Mouse (Mus musculus) erythroblast, adult 5-6 weeks (primary cell): ENCODE measurements around the gene Cpne7. TPM values are rescaled to one million over a fixed set of nuclear protein-coding genes. Genes with fewer than 3 reads are reported as not detected.
"Not testable (repeated sequence)": the region's sequence is repeated elsewhere in the genome, so short reads cannot be mapped to it uniquely, and the experiment has no call there.

Experiments
- ATAC-seq: replicated peaks from 2 replicates; pipeline ENCODE4 v1.8.0; 2016; ENCODE audit warnings: moderate number of reproducible peaks, mild to moderate bottlenecking, moderate TSS enrichment, inconsistent platforms; ENCODE audit not compliant: poor library complexity, low FRiP score, severe bottlenecking
- total RNA-seq, 2 experiments: library from RNA; stranded (forward) in 1 of 2; stranded (reverse) in 1 of 2; fragments of 150-400 nt in 1 of 2; fragments of 200-764, 138-1000 nt in 1 of 2; gene quantifications; 2 replicates each; pipeline versions ENCODE4 v1.2.3 to v1.2.4; 2015 to 2017; ENCODE audit warnings: low replicate concordance in 2 of 2

The Cpne7 gene
- total RNA-seq (2015; ENCODE audit: low replicate concordance) (not detected in 2 replicates), total RNA-seq (2017; ENCODE audit: low replicate concordance) (not detected in 2 replicates)

DNA sequence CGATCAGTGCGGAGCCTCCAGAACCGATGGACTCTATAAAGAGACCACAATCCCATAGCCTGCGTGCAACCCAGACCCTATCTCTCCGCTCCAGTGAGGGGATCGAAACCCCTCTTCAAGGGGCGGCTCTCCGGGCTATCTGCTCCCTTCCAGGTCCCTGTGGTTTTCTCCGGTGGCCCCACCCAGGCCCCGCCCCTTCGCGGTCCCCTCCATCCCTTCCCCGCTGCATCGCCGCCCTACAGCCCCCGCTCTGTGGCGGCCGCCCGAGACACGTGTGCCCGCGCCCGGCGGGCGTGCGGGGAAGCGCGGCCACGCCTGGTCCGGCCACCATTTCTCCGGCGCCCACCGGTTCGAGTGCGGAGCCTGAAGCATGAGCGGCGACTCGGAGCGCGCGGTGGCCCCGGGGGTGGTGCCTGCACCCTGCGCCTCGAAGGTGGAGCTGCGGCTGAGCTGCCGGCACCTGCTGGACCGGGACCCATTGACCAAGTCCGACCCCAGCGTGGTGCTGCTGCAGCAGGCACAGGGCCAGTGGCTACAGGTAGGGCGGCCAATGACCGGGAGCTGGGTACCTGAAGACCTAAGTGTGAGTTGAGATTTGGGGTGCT, at the start of gene Cpne7:
TSS of gene Cpne7 (plus strand) at position 248 of the 605 bp plus-strand sequence.
- no peak for ATAC-seq

DNA sequence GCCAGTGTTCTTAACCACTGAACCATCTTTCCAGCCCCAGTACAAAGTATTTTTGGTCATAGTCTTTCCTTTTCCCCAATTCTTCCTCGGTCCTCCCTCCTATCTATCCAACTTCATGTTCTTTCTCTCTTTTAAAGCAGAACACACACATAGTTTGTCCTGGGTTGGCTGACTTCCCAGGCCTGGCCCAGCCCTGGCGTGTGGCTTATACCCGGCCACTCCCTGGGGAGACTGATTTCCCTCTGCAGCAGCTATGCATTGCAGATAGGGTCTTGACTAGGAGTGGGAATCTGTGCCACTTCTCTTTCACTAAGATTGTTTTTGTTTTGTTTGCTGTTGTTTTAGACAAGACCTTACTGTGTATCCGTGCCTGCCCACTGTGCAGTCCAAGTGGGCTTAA, 46.0 kb upstream of the Cpne7 start:
- ATAC-seq, result no peak

DNA sequence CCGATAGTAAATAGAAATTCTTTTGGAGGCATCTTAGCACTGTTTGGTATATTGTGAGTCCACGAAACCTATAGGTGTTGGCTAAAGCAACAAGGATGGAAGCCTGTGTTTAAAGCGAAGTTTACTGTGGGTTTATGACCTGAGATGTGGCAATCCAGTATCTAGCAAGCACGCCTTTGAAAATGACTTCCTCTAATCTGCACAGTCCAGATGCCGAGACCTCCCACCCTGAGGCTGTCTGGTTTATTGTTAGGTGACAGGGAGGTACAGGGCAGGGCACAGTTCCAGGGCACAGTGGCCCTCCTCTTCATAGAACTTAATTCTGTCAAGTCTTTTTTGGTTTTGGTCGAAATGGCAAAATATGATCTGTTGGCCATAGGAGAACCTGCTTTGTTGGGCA, 40.0 kb upstream of the Cpne7 start:
- ATAC-seq, result no peak

DNA sequence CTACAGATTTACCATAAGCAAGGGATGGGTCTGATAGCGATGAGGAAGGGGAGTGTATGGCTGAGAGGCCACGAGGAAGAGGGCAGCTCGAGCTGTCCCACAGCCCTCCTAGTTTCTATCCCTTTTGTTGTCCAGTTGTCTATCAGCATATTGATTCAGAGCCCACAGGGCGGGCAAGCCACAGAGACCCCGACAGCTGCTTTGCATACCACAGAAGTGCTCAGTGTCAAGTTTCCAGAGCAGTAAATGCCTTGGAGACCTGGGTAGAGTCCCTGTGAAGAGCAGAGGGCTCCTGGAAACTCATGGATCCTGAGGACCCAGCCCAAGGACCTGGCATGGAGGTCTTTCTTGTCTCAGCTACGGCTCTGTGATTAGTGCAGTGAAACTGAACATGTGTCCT, 34.2 kb upstream of the Cpne7 start:
- ATAC-seq, result no peak

DNA sequence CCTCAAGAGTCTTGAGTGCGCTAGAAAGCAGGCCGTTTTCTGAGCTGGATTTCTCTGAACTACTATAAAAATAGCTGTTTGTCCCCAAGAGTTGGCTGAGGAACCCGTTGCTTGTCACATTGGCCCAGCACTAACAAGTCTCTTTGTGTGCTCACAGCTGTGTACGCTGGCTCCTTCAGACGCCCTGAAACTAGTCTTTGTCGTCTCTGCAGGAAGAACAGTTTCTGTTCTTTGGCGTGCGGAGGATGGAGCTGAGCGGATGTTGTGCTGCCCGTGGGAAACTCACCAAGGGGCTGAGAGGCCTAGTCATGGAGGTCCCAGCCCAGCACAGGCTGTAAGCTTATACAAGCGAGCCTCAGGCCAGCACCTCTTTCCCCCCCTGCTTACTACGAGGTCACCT, 33.6 kb upstream of the Cpne7 start:
- no peak for ATAC-seq

DNA sequence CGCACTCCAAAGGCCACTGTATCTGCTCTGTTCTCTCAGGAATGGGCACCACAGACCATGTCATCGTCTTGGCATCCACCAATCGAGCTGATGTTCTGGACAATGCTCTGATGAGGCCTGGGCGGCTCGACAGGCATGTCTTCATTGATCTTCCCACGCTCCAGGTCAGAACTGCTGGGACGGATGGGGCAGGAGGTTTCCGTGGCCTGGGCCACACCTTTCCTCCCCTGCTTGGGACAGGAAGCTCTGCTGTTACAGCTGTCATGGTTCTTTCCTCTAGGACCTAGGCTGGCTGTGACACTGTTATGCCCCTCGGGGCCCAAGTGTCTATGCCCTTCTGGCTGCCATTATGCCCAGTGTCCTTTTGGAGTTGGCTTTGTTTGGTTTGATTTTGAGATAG, 29.9 kb upstream of the Cpne7 start:
- no peak for ATAC-seq

GRCm38 (mm10) chr8:123097216-123097615, 20.0 kb upstream of the Cpne7 start:
- ATAC-seq, result no peak

- no peak for ATAC-seq
Measured at GRCm38 (mm10) chr8:123097786-123098584, 19.2 kb upstream of the Cpne7 start.

DNA sequence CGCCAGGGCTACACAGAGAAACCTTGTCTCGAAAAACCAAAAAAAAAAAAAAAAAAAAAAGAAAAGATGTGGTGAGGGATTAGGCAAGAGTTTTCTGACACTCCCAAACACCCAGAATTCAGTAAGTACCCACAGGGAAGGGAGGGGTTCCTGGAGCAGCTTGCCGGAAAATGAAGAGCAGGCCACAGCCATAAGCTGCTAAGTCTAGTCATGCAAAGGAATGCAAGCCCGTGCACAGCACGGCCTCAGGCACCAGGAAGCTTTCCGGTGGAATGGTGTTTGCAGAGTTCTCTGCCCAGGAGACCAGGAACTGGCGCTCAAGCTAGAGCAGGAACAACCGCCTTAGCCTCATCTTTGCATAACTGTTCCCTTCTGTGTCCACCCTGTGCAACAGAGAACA, 16.9 kb upstream of the Cpne7 start:
- no peak for ATAC-seq

DNA sequence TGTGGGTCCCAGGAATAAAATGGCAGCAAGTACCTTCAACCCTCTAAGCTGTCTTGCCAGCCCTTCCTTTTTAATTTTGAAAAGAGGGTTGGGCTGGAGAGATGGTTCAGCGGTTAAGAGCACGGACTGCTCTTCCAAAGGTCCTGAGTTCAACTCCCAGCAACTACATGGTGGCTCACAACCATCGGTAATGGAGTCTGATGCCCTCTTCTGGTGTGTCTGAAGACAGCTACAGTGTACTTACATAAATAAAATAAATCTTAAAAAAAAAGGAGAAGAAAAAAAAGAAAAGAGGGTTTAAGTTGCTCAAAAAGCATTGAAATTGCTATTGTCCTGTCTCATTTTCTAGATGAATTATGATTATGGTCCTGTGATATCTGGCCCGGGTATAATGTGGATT, 15.9 kb upstream of the Cpne7 start:
- no peak for ATAC-seq

- ATAC-seq, result peak; percentile 98
Measured at GRCm38 (mm10) chr8:123101735-123102685, 15.2 kb upstream of the Cpne7 start, which contains the start of gene Rpl13. Gene Rpl13 (plus strand): TSS chr8:123102350.

- not testable (repeated sequence) for ATAC-seq
Measured at GRCm38 (mm10) chr8:123102855-123103254, 14.3 kb upstream of the Cpne7 start.

- no peak for ATAC-seq
Measured at GRCm38 (mm10) chr8:123103285-123103684, 13.9 kb upstream of the Cpne7 start.

DNA sequence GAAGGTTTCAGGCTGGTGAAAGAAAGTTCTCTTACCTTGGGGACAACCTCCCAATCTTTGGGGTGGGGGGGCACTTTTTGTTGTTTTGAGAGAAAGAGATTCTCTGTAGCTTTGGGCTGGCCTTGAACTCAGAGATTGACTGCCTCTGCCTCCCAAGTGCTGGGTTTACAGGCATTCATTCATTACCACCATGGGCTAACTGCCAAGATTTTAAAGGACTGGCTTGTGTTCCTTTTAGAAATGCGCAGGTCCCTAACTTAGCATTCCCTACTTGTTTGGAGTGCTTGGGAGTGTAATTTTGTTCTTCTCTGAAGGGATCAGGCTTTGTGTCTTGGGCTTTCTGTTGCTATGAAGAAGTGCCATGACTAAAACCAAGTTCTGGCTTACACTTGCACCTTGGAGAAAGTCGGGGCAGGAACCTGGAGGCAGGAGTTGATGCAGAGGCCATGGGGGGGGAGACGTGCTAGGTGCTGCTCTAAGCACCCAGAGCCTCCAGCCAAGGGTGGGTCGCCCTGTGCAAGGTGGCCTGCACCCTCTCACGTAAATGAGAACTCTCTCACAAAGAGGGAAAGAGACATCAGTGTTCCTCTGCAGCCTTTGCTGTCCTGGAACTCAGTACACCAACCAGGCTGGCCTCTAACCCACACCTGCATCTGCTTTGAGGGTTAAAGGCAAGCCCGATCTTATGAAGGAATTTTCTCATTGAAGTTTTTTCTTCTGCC, 13.0 kb upstream of the Cpne7 start:
- ATAC-seq, result no peak

DNA sequence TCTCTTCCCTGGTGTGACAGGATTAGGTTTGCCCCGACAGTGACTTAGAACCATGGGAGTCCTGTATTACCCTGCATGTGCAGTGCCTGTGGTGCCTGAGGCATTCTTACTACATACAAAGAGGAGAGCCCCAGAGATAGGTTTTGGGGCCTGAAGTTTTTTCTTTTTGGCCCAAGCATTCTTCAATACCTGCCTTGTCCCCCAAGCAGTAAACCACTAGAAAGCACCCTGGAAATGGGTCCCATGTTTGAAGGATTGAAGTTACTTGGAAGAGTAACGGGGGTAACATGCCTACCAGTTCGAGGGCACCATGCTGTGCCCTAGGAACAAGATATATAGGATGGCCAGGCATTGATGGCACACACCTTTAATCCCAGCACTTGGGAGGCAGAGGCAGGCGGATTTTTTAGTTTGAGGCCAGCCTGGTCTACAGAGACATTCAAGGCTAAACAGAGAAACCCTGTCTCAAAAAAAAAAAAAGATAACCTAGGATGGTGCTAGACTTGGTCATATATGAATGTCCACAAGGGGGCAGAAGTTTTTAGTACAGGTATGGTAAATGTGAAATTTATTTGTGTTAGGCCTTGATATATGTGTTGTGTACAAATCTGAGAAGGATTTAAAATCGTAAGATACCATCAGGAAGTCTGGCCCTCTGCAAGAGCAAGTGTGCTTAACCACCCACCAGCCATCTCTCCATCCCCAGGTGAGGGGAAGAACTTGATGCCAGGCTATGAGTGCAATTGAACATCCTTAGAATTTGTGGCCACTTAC, 11.4 kb upstream of the Cpne7 start:
- ATAC-seq, result no peak

- ATAC-seq, result no peak
Measured at GRCm38 (mm10) chr8:123106531-123106930, 10.6 kb upstream of the Cpne7 start.

DNA sequence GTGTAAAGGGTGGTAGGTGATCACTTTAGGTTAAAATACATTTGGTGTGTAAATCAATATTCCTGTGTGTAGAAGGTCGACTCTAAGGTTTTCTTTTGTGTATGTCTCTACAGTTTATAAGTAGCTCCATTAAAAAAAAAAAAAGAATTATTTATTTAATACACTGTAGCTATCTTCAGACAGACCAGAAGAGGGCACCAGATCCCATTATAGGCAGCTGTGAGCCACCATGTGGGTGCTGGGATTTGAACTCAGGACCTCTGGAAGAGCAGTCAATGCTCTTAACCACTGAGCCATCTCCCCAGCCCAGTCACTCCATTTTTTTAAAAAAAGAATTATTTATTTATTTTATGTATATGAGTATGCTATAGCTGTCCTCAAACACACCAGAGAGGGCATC, 9.2 kb upstream of the Cpne7 start:
- ATAC-seq, result no peak

DNA sequence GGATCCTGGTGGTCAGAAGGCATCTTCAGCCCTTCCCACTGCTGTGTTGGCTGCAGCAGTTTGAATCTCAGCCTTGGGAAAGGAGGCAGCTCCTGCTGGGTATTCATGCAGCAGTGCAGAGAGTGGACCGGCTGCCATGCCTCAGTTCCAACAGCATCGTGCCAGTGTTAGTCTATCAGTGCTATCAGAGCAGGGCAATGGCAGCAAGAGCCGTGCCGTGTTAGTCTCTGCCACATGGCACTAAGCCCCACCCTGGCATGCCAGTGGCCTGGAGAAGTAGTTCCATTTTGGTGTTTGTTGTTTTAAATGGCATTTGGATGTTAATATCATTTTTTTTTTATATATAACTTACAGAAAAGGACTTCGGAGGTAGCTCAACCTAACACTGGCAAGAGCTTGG, 8.2 kb upstream of the Cpne7 start:
- no peak for ATAC-seq

DNA sequence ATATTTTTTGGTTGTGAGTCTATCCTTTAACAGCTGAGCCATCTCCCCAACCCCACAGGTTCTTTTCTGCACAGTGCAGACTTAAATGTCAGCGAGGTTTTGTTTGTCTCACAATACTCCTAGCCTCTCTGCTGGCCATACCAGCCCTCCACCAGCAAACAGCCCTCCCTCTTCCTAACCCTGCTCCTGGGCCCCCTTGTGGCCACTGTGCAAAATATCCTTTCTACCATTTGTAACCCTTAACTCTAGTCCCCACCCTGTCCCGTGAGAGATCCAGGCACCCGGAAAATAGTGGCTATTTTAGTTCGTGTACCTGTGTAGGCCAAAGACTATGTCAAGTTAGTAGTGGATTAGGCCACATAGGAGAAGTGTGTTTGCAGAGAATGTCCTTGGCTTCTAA, 6.5 kb upstream of the Cpne7 start:
- peak; percentile 88 for ATAC-seq
